Mouse (Mus musculus) G1E-ER4 (cell line): ENCODE measurements around the gene Itpr2. TPM values are rescaled to one million over a fixed set of nuclear protein-coding genes. Genes with fewer than 3 reads are reported as not detected.

Source experiments
- GATA1 ChIP-seq: IDR thresholded peaks from one replicate; pipeline ENCODE4 v1.8.0; 2012; ENCODE audit warnings: low read length, inconsistent platforms
- polyA plus RNA-seq: library from polyadenylated mRNA; stranded (reverse); fragments of >175 nt; gene quantifications from 2 replicates; pipeline ENCODE4 v1.2.3, GENCODE M21; 2012

Gene Itpr2
- polyA plus RNA-seq, 1 experiment = 1.9 TPM

DNA sequence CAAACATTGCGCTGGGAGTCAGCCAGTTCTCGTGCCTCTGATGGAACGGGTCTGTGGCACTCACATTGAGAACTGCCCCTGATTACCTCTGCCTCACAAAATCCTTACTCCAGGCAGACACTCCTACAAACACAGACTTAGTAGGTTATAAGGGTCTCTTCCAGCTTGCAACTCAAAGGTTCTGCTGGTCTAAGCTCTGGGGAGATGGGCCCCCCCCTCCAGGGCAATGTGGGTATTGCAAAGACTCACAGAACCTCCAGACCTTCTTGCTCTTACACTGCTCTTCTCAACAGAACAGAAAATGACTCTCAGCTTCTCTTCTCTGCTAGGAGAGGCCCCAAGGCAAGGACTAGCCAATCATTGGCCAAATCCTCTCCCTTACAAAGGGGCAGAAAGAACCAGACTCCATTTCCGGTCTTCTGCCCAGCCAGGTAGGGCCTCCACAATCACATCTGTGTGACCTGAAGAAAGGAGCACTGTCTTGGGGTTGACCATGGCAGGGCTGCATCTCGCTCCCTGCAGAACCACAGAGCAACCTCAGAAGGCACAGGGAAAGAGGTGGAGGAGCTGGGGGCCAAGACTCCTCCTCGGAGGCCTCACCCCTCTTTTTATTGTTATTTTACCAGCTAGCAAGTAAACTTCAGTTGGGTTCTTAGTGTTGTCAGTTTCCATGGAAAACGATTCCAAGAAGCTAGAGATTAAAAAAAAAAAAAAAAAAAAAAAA, 244.9 kb downstream of the Itpr2 start:
- TF ChIP-seq GATA1 = no peak

DNA sequence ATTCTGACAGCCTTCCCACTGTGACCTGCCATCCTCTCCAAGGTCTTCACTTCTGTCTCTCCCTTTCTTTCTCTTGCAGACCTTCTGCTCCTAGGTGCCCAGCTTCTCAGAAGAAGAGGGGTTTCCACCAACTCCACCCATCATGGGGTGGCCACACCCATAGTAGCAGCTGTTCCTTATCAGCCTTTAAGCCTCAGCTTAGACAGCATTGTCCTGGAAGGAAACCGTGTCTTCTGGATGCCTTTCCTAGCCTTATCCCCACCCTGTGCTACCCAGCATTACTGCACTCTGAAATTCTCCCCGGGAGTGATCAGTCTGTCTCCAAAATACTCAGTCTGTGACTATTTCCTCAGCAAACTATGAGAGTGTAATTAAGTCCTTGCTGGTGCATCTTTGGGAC, 245.6 kb downstream of the Itpr2 start:
- TF ChIP-seq GATA1 = no peak

DNA sequence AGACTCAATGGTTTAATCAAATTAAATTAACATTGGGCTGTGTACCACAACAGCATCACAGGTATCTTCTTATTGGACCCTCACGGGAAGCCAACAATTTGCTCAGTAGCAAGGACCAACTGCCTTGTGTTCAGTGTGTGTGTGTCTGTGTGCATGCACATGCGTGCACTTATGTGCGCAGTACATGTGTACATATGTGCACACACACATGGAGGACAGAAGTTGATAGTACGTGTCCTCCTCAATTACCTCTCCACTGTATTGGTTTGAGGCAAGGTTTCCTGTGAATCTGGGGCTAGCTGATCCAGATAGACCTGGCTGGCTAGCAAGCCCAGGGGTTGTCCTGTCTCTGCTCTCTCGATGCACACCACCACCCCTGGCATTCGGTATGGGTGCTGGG, 246.4 kb downstream of the Itpr2 start:
- TF ChIP-seq GATA1 = no peak

DNA sequence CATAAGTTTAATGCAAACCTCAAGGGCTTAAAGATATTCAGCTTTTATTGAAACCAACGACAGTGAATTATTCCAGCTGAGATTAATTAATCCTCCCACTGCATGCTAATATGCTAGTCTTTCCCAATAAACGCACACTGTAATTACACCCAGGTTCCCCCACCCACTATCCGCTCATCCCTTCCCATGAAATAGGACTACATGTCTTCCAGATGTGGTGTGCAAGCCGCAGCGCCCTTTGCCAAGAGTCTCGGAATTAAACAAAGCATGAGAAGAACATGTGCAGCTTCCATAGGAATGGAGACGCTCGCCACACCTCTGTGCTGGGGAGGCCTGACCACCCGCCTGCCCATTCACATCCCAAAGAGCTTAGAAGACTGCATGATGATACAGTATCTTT, 247.1 kb downstream of the Itpr2 start:
- no peak for TF ChIP-seq GATA1

DNA sequence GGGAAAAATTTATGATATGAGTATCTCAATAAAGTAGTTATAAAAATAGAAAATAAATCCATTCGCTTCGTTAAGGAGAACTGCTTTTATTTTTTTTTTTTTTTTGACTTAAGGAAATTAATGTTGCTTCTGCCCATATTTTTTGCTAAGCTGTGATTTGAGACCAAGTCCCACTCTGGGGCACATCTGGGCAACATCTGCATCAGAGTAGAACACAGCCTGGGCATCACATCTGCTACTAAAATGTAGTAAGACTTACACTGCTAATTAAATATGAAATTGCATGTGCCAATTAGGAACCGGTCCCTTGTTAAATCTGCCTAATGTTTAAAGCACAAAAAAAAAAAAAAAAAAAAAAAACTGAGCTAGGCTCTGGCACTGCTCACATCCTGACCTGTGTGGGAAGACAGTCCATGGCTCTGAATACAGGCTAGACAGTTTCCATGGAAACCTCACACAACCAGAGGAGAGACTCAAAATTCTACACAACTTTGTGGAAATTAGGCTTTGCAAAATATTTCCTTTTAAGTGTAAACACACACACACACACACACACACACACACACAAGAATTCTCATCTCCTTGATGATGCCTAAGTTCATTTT, 247.7 kb downstream of the Itpr2 start:
- no peak for TF ChIP-seq GATA1

GRCm38 (mm10) chr6:146249096-146249495, 252.9 kb downstream of the Itpr2 start:
- no peak for TF ChIP-seq GATA1

DNA sequence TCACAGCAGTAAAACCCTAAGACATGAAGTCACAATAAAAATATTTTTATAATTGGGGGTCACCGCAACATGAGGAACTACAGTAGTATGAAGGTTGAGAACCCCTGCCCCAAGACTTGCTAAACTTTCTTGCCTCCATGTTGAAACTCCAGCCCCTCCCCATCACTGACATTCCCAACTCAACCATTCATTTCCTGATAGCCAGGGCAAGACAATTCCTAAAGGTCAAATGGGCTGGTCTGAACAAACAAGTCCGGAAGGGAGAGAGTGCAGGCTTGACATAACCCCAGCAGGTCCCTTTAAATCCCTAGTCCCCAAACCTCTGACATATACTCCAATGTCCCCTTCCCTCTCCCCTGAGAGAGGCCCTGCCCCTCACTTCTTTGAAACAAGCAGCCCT, 253.7 kb downstream of the Itpr2 start:
- no peak for TF ChIP-seq GATA1

DNA sequence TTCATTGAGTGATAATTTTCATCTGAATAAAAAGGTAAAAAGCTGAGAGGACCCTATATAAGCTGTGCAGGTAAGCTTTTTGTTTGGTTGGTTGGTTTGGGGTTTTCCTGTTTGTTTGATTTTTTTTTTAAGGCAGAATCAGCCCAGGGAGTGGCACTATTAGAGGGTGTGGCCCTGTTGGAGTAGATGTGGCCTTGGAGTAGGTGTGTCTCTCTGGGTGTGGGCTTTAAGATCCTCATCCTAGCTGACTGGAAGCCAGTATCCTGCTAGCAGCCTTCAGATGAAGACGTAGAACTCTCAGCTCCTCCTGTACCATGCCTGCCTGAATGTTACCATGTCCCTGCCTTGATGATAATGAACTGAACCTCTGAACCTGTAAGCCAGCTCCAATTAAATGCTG, 254.1 kb downstream of the Itpr2 start:
- TF ChIP-seq GATA1 = no peak

GRCm38 (mm10) chr6:146246368-146246767, 255.7 kb downstream of the Itpr2 start:
- TF ChIP-seq GATA1 = no peak

- no peak for TF ChIP-seq GATA1
These were observed 256.1 kb downstream of the Itpr2 start for GRCm38 (mm10) chr6:146245888-146246287.

- no peak for TF ChIP-seq GATA1
These were observed 259.0 kb downstream of the Itpr2 start for GRCm38 (mm10) chr6:146243068-146243467.

DNA sequence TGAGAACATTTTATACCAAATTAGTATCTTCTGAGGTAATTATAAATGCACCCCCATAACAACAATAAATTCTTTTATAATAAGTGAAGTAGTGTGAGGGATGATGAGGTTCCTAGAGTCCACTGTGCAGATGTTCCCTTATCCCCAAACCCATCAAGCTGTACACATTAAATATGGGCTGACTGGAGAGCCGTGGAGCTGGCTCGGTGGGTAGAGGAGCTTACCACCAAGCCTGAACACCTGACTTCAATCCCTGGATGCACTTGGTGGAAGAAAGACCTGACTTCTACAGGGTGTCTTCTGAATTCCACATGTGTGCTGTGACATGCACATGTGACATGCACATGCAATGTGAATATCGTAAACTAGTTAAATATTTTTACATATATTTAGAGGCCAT, 260.7 kb downstream of the Itpr2 start:
- no peak for TF ChIP-seq GATA1

GRCm38 (mm10) chr6:146235165-146235564, 266.9 kb downstream of the Itpr2 start:
- no peak for TF ChIP-seq GATA1

DNA sequence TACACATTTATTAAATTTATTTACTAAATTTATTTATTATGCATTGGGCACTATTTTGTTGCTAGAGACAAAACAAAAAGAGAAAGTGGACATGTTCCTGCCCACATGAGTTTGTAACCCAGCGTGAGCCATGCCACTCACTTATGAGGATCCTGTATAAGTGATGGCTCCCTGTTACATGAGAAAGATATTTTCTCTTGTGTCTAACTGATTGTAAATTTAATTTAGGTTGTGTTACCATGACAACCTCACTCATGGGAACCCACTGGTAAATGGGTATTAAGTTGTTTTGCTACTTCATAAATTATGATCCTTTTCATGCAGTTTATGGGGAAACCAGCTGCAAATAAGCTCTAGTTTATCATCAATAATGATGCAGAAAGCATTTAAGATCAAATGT, 267.6 kb downstream of the Itpr2 start:
- TF ChIP-seq GATA1 = no peak

GRCm38 (mm10) chr6:146230903-146231302, 271.1 kb downstream of the Itpr2 start:
- TF ChIP-seq GATA1 = no peak

GRCm38 (mm10) chr6:146230373-146230788, 271.6 kb downstream of the Itpr2 start:
- no peak for TF ChIP-seq GATA1

DNA sequence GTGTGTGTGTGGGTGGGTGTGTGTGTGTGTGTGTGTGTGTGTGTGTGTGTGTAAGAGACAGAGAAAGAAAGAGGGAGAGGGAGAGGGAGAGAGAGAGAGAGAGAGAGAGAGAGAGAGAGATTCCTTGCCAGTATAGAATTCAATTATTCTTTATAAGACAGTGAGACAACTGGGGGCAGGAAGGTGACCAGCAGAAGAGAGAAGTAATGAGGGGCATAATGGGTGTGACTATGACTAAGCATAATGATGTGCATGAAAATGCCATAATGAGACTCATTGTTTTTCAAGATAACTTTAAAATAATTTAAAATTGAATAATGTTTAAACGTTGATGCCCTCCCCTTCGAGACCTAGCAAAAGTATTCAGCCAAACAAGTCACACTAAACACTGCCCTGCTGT, 272.1 kb downstream of the Itpr2 start:
- no peak for TF ChIP-seq GATA1
